Mouse (Mus musculus): ENCODE data around the gene Tssk1. TPM values are rescaled to one million over a fixed set of nuclear protein-coding genes. Genes with fewer than 3 reads are reported as not detected.
A peak's percentile ranks its signal among the peaks of the same experiment; 100 is the strongest.

The Tssk1 gene
- polyA plus RNA-seq, 1 experiment from 2014 or later: not detected

DNA sequence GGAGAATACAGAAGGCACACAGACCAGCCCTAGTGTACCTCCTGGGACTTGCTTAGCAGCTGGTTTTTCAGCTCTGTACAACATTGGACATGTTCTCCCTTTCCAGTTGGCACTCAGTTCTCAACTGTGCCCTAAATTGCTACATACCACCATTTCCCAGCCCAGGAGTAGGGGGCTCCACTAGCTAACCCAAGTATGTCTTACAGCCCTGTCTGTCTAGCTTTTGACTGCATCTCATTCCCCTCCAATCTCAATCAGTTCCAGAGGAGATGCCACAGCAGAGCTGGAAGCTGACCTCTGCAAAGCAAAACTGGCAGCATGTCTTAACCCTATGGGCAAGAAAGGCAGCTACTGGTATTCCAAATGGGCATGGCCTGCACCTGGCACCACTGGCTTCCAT, 2.1 kb downstream of the Tssk1 start:
- Histone ChIP-seq H3K4me3 (replicated peaks) (no peak overlapping the region), H3K27me3 (no peaks in the 10 kb centered on the region), H3K27ac (no peak overlapping the region), H3K36me3 (peaks cover 30% of the 10 kb centered on the region), H3K9ac (replicated peaks) (no peak overlapping the region), H3K4me1 (replicated peaks) (peaks cover 7% of the 10 kb centered on the region; the same call in 1 of the 2 replicates), H3K4me2 (no peak overlapping the region), H3K9me3 (no peaks in the 10 kb centered on the region)
- ATAC-seq (ENCODE audit: insufficient number of reproducible peaks, insufficient read depth, low FRiP score, low TSS enrichment, low read depth): no peak

DNA sequence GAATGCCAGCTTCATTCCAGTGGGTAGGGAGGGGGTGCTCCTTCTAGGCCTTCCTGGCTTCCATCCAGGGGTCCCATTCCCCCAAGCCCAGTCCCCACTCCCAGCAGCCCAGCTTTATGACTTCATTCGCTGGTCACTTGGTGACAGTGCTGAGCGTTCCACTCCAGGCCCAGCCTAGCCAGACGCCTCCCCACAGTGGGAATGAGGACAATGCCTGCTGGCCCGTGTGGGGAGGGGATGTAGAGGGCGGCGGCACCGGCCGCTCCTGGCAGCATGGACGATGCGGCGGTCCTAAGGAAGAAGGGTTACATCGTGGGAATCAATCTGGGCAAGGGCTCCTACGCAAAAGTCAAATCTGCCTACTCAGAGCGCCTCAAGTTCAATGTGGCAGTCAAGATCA, 4.4 kb downstream of the Tssk1 start, which contains the start of the genes Dgcr2 and Tssk2:
Dgcr2 (minus strand) TSS at position 101 of the 400 bp plus-strand sequence.
Tssk2 (plus strand) TSS at position 176 of the 400 bp plus-strand sequence.
- no peak for ATAC-seq (ENCODE audit: insufficient number of reproducible peaks, insufficient read depth, low FRiP score, low TSS enrichment, low read depth)
- no peak within 1 kb of the TSS for H3K9ac ChIP-seq (replicated peaks)
- no peaks in the 10 kb centered on the region for H3K9me3 ChIP-seq
- H3K27me3 ChIP-seq: no peaks in the 10 kb centered on the region
- no peaks in the 10 kb centered on the region for H3K4me1 ChIP-seq (replicated peaks)
- no peak within 1 kb of the TSS for H3K27ac ChIP-seq
- H3K4me3 ChIP-seq (replicated peaks): no peak within 1 kb of the TSS
- 94% methylated on average over 14 of the region's 14 CpGs for WGBS
- H3K4me2 ChIP-seq: no peak within 1 kb of the TSS
- H3K36me3 ChIP-seq: peaks cover 54% of the 10 kb centered on the region

DNA sequence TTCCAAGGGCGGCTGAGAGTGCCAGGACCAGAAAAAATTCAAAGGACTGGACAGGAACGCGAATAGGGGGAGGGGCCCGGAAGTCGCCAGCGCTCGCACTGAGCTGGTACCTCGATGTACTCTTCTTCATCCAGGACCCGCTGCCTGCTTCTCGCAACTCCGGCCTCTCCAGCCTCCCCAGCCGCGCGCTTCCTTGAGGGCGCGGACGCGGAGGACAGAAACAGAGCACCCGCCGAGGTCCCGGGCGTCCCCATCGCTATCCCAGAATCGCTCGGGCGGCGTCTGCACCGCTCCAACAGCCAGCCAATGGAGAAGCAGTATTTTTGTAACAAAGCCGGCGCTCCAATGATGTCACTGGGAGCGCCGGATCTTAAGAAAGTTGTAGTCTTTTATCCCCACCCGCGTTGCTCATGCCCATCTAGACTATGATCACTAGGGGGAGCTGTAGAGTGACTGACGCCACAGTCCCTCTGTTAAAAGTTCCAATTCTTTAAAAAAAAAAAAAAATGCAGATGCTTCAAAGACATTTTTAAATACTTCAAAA, 17.1 kb downstream of the Tssk1 start, which contains the start of gene Ess2:
Ess2 (minus strand) TSS at position 297 of the 544 bp plus-strand sequence.
- Histone ChIP-seq H3K9me3 (no peaks in the 10 kb centered on the region), H3K27ac (peak within 1 kb of the TSS; percentile 68; the same call in 1 of the 2 replicates), H3K9ac (replicated peaks) (peak within 1 kb of the TSS; percentile 71), H3K36me3 (peaks cover 33% of the 10 kb centered on the region), H3K4me1 (replicated peaks) (peaks cover 19% of the 10 kb centered on the region), H3K27me3 (peaks cover 46% of the 10 kb centered on the region), H3K4me2 (peak within 1 kb of the TSS; percentile 80), H3K4me3 (replicated peaks) (peak within 1 kb of the TSS; percentile 72)
- under 1% methylated on average over 35 of the region's 35 CpGs for WGBS
- peak; percentile 88 for ATAC-seq (ENCODE audit: insufficient number of reproducible peaks, insufficient read depth, low FRiP score, low TSS enrichment, low read depth)

DNA sequence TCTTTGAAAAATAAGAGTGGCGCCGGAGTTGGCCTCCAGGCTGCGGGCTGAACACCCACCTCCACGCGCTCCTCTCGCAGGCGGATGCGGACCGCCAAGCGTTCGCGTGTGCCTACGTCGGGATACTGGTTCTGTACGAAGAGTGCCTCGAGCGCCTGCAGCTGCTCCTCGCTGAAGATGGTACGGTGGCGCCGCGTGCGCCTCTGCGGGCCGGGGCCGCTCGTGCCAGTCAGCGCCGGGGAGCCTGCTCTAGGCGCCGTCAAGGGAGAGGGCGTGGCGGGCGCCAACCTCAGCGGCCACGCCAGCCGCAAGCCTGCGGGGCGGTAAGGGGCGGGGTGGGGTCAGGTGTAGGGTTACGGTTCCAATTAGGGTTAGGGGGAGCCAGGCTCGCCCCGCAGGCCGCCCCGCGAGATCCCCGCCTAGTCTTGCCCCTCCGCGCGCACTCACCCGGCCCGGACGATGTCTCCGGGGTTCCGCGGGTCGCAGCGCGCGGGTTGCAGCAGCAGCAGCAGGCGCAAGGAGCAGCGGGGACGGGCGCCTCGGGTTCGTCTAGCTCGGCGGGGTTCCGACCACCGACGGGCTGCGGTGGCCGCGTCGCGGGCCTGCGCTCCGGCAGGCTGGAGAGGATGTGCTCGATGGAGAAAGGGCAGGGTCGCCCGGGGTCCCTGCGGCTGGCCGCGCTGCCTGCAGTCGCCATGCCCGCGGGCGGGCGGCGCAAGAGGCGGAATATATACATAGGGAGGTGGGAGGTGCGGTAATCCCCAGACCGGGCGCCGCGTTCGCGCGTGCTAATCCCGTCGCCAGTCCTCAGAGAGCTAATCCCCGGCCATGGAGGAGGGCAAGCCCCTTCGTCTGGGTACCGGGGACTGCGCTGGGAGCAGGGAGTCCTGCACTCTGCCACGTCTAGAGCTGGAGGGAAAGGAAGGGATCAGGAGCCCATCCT, 20.6 kb downstream of the Tssk1 start, which contains the start of gene Gsc2:
Gsc2 (minus strand) TSS at position 753 of the 943 bp plus-strand sequence.
- Histone ChIP-seq H3K27me3 (peaks cover 77% of the 10 kb centered on the region), H3K27ac (no peak within 1 kb of the TSS), H3K4me2 (peak within 1 kb of the TSS; percentile 75), H3K4me3 (replicated peaks) (peak within 1 kb of the TSS; percentile 45), H3K4me1 (replicated peaks) (peaks cover 19% of the 10 kb centered on the region), H3K9ac (replicated peaks) (peak within 1 kb of the TSS; percentile 42), H3K36me3 (no peaks in the 10 kb centered on the region), H3K9me3 (no peaks in the 10 kb centered on the region)
- ATAC-seq (ENCODE audit: insufficient number of reproducible peaks, insufficient read depth, low FRiP score, low TSS enrichment, low read depth): no peak
- WGBS: under 1% methylated on average over 105 of the region's 106 CpGs

DNA sequence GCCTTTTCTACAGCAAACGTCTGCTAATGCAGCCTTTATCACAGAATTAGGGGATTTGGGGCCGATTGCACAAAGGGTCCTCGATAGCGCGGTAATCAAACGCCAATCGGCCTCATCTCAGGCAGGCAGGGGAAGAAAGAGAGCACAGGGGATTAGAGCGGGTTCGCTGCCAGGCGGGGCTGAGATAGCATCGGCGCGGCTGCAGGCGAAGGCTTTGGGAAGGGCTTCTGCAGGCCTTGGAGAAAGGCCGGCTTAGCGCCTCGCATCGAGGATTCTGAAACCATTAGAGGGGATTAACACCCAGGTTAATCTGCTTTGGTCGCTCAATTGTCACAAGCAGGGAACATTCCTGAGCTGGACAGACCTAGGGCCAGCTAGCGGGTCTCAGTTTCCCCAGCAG, 26.6 kb downstream of the Tssk1 start:
- H3K4me3 ChIP-seq (replicated peaks): 0 out of 2 replicates have a peak overlapping the region, but pooled peaks have one; percentile 1
- peaks cover 16% of the 10 kb centered on the region for H3K4me1 ChIP-seq (replicated peaks)
- 12% methylated on average over 20 of the region's 20 CpGs for WGBS
- H3K27me3 ChIP-seq: peaks cover 52% of the 10 kb centered on the region
- no peak for ATAC-seq (ENCODE audit: insufficient number of reproducible peaks, insufficient read depth, low FRiP score, low TSS enrichment, low read depth)
- H3K36me3 ChIP-seq: peaks cover 11% of the 10 kb centered on the region
- no peak overlapping the region for H3K27ac ChIP-seq
- peak overlapping the region; percentile 87 for H3K4me2 ChIP-seq
- H3K9me3 ChIP-seq: no peaks in the 10 kb centered on the region
- peak overlapping the region; percentile 31; the same call in 1 of the 2 replicates for H3K9ac ChIP-seq (replicated peaks)

DNA sequence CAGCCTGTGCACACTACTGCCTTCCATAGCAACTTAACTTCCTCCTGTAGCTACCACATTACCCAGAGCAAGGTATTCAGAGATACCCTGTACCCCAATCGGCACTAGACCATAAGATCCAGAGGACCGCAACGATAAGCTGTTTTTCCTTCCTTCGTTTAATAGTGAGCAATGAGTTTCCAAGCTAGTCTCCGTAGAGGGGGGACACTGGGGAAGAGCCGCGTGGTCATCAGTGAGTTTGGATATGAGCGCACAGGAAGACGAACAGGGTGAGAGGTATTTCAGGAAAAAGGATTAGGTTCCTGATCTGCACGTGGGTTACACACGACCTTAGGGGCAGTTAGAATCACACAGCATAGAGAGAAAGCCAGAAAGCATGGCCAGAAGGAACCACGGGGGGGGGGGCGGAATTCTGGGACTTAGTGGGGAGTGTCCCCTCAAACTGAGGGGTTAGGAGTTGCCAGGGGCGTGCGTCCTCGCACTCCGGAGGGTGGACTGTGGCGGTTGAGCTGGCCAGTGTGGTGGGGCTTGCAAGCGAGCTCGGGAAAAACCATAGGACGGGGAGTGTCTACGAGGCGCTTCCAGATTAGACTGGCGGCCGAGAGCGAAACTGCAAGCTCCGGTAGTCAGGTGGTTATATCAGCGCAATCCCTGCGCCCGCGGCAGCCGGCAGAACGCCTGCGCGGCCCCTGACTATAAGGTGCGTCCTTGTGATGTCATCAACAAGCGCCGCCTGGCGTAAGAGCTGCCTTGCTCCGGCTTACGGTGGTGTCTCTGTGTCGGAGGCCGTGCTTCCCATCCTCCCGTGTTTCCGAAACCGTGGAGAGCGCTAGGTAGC, 27.5 kb downstream of the Tssk1 start:
- peak overlapping the region; percentile 87 for H3K4me2 ChIP-seq
- H3K27me3 ChIP-seq: peaks cover 46% of the 10 kb centered on the region
- H3K27ac ChIP-seq: peak overlapping the region; percentile 68
- peaks cover 20% of the 10 kb centered on the region for H3K36me3 ChIP-seq
- peak; percentile 93 for ATAC-seq (ENCODE audit: insufficient number of reproducible peaks, insufficient read depth, low FRiP score, low TSS enrichment, low read depth)
- no peaks in the 10 kb centered on the region for H3K9me3 ChIP-seq
- peak overlapping the region; percentile 76 for H3K4me3 ChIP-seq (replicated peaks)
- peaks cover 17% of the 10 kb centered on the region for H3K4me1 ChIP-seq (replicated peaks)
- 3% methylated on average over 47 of the region's 47 CpGs for WGBS
- peak overlapping the region; percentile 86 for H3K9ac ChIP-seq (replicated peaks)

DNA sequence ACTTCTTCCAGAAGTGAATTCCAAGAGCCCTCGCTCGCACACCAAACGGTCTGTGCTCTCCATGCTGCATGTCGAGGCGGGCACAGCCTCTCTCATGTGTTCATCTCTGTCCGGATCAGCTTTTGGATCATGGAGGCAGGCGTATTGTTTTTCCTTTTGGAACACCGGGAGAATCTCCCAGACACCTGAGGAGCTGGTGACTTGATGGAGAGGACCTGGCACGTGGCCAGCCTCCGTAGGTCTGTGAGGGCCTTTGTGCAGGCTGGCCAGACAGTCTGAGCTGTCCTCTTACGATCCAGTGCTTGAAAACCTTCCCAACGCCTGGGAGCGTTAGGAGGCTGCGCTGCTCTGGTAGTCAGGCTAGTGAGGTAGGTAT, 28.1 kb downstream of the Tssk1 start:
- ATAC-seq (ENCODE audit: insufficient number of reproducible peaks, insufficient read depth, low FRiP score, low TSS enrichment, low read depth): no peak
- H3K9me3 ChIP-seq: no peaks in the 10 kb centered on the region
- peak overlapping the region; percentile 87 for H3K4me2 ChIP-seq
- peak overlapping the region; percentile 76 for H3K4me3 ChIP-seq (replicated peaks)
- 1% methylated on average over 14 of the region's 14 CpGs for WGBS
- H3K27ac ChIP-seq: peak overlapping the region; percentile 68; the same call in 1 of the 2 replicates
- H3K4me1 ChIP-seq (replicated peaks): peaks cover 23% of the 10 kb centered on the region
- H3K9ac ChIP-seq (replicated peaks): peak overlapping the region; percentile 86
- H3K27me3 ChIP-seq: peaks cover 42% of the 10 kb centered on the region
- H3K36me3 ChIP-seq: peaks cover 20% of the 10 kb centered on the region

DNA sequence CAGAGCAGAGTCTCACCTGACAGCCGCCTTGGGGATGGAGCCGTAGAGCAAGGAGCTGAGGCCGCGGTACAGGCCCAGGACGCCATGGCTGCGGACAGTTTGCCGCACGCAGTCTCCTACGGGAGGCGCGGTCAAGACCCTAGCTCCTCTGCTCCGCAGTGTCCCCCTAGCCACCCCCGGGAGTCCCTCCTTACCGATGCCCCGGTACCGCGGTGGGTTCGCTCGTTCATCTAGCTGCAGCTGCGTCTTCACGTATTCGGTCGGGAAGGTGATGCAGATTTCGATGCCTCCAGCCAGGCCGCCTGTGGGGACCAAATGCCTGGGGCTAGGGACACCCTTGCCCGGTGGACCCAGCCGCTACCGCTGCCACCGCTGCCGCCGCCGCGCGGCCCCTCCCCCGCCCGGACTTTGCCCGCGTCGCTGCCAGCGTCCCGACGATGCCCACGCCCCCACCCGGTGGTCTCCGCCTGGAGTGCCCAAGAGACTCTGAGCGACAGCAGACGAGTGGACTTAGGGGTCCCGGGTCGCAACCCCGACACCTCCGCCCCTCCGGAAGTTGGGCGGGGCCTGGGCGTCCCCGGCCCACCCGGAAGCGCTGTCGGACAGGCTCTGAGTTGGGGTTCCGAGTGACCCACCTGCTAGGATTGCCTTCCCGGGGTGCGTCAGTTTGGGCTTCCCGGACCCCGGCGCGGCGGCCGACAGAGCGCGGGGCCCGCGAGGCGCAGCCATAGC, 33.5 kb downstream of the Tssk1 start:
- H3K4me1 ChIP-seq (replicated peaks): peaks cover 14% of the 10 kb centered on the region
- ATAC-seq (ENCODE audit: insufficient number of reproducible peaks, insufficient read depth, low FRiP score, low TSS enrichment, low read depth): peak; percentile 43; the same call in 1 of the 2 replicates
- H3K27ac ChIP-seq: peak overlapping the region; percentile 82
- peak overlapping the region; percentile 83 for H3K9ac ChIP-seq (replicated peaks)
- 0 out of 2 replicates have a peak, but pooled peaks cover 5% of the 10 kb centered on the region for H3K27me3 ChIP-seq
- no peaks in the 10 kb centered on the region for H3K9me3 ChIP-seq
- H3K4me2 ChIP-seq: peak overlapping the region; percentile 93
- peaks cover 20% of the 10 kb centered on the region for H3K36me3 ChIP-seq
- under 1% methylated on average over 72 of the region's 72 CpGs for WGBS
- H3K4me3 ChIP-seq (replicated peaks): peak overlapping the region; percentile 83

DNA sequence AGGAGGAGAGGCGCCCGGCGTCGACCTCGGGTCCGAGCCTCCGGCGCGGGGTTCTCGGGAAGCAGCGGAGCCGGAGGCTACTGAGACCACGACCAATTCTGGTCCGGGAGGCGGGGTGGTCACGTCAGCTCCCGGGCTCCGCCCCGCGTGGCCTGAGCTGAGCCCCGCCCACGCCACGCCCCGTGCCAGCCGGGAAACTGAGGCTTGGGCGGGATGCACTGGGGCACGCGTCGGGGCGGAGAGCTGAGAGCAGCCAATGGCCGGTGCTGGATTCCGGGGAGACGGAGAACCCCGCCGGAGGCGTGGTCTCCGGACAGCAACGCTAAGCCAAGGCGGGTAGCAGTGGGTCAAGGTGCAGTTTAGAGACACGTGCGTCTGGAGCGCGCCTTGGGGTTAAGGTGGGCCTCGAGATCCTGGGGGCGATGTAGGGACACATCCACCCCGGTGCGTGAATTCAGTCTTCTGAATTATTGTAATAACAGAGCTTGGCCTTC, 34.1 kb downstream of the Tssk1 start, which contains the start of gene Slc25a1:
Slc25a1 (minus strand) TSS at position 133 of the 494 bp plus-strand sequence.
- ATAC-seq (ENCODE audit: insufficient number of reproducible peaks, insufficient read depth, low FRiP score, low TSS enrichment, low read depth): peak; percentile 42

More for the DNA sequence above, 34.1 kb downstream of the Tssk1 start, which contains the start of gene Slc25a1:
- Histone ChIP-seq H3K27ac (peak within 1 kb of the TSS; percentile 82), H3K9ac (replicated peaks) (peak within 1 kb of the TSS; percentile 83), H3K4me3 (replicated peaks) (peak within 1 kb of the TSS; percentile 83), H3K27me3 (0 out of 2 replicates have a peak, but pooled peaks cover 5% of the 10 kb centered on the region), H3K4me1 (replicated peaks) (peaks cover 11% of the 10 kb centered on the region), H3K36me3 (peaks cover 20% of the 10 kb centered on the region), H3K4me2 (peak within 1 kb of the TSS; percentile 93), H3K9me3 (no peaks in the 10 kb centered on the region)
- WGBS: under 1% methylated on average over 47 of the region's 47 CpGs
